Mouse (Mus musculus) thymus, adult 2 months (tissue): Measurements from ENCODE around the gene Mpi. TPM values are rescaled to one million over a fixed set of nuclear protein-coding genes. Genes with fewer than 3 reads are reported as not detected.

Source experiments
- DNase-seq: peaks from one replicate; pipeline ENCODE4 v3.0.0; 2021
- H3K27ac ChIP-seq: fragments of 200-500 bp; 2 replicates; pipeline ENCODE4 v1.5.1; 2012; ENCODE audit warnings: low read length, control low read depth; ENCODE audit not compliant: control insufficient read depth, insufficient read depth
- H3K27me3 ChIP-seq: fragments of 200-500 bp; 2 replicates; pipeline ENCODE4 v1.6.1; 2012; ENCODE audit warnings: mild to moderate bottlenecking, low read length, moderate library complexity, mixed read lengths; ENCODE audit not compliant: control insufficient read depth, insufficient read depth
- H3K36me3 ChIP-seq: fragments of 200-500 bp; 2 replicates; pipeline ENCODE4 v1.6.1; 2012; ENCODE audit warnings: mild to moderate bottlenecking, low read length, moderate library complexity; ENCODE audit not compliant: control insufficient read depth, insufficient read depth
- H3K4me1 ChIP-seq: fragments of 200-500 bp; replicated peaks from 2 replicates; pipeline ENCODE4 v1.6.1; 2012; ENCODE audit warnings: low read length; ENCODE audit not compliant: control insufficient read depth, insufficient read depth
- H3K4me3 ChIP-seq: fragments of 200-500 bp; 2 replicates; pipeline ENCODE4 v1.5.1; 2012; ENCODE audit warnings: mild to moderate bottlenecking, low read length, control low read depth, moderate library complexity; ENCODE audit not compliant: control insufficient read depth, insufficient read depth
- CTCF ChIP-seq: fragments of 200-500 bp; IDR thresholded peaks from 2 replicates; pipeline ENCODE4 v1.5.1; 2012; ENCODE audit warnings: mild to moderate bottlenecking, control low read depth, low read length, moderate library complexity, borderline replicate concordance; ENCODE audit not compliant: control insufficient read depth, poor library complexity, insufficient read depth; ENCODE audit errors: extremely low read depth
- POLR2A ChIP-seq: fragments of 200-500 bp; IDR thresholded peaks from 2 replicates; pipeline ENCODE4 v1.6.1; 2012; ENCODE audit warnings: mild to moderate bottlenecking, low read length, control low read depth, moderate library complexity; ENCODE audit not compliant: control insufficient read depth, poor library complexity, insufficient read depth; ENCODE audit errors: extremely low read depth
- WGBS: fragments of 180-500 bp; shearing (Covaris S2); methylation state at CpG from one replicate; pipeline ENCODE4 v1.1.7; 2018; 5-methylcytosine and 5-hydroxymethylcytosine counted together
- polyA plus RNA-seq: library from polyadenylated mRNA; depleted of rRNA; stranded (reverse); fragments of >200 nt; gene quantifications from 2 replicates; pipeline ENCODE4 v1.2.3, GENCODE M21; 2012; rRNA removed

The Mpi gene
- polyA plus RNA-seq, 1 experiment, result 54.3 TPM

- 17% methylated on average over 13 of the region's 13 CpGs for WGBS
- no peak for TF ChIP-seq POLR2A
- TF ChIP-seq CTCF, result no peak
- H3K4me1 ChIP-seq, result peaks cover 11% of the 10 kb centered on the region
- peaks cover 35% of the 10 kb centered on the region for H3K27me3 ChIP-seq
- H3K27ac ChIP-seq, result no peak overlapping the region
- H3K36me3 ChIP-seq, result no peaks in the 10 kb centered on the region
- H3K4me3 ChIP-seq, result no peak overlapping the region
- DNase-seq, result no peak
These were observed 51.1 kb downstream of the Mpi start for GRCm38 (mm10) chr9:57501452-57501851.

GRCm38 (mm10) chr9:57498536-57498935 lies 54.0 kb downstream of the Mpi start:
- Histone ChIP-seq H3K27me3 (peaks cover 16% of the 10 kb centered on the region), H3K27ac (no peak overlapping the region), H3K4me3 (no peak overlapping the region), H3K36me3 (no peaks in the 10 kb centered on the region), H3K4me1 (peaks cover 2% of the 10 kb centered on the region; the same call in 1 of the 2 replicates)
- no peak for DNase-seq
- TF ChIP-seq CTCF (no peak), POLR2A (no peak)
- 81% methylated on average over 7 of the region's 7 CpGs for WGBS

- H3K27me3 ChIP-seq, result peaks cover 6% of the 10 kb centered on the region
- DNase-seq, result no peak
- no peaks in the 10 kb centered on the region for H3K4me1 ChIP-seq
- TF ChIP-seq POLR2A, result no peak
- TF ChIP-seq CTCF, result no peak
- no peaks in the 10 kb centered on the region for H3K36me3 ChIP-seq
- WGBS, result 82% methylated on average over 5 of the region's 5 CpGs
- H3K4me3 ChIP-seq, result no peak overlapping the region
- H3K27ac ChIP-seq, result no peak overlapping the region
These were observed 55.3 kb downstream of the Mpi start for GRCm38 (mm10) chr9:57497236-57497635.

- Histone ChIP-seq H3K4me3 (no peak overlapping the region), H3K36me3 (no peaks in the 10 kb centered on the region), H3K27ac (no peak overlapping the region), H3K27me3 (peaks cover 2% of the 10 kb centered on the region; the same call in 1 of the 2 replicates), H3K4me1 (no peaks in the 10 kb centered on the region)
- DNase-seq, result no peak
- TF ChIP-seq CTCF (no peak), POLR2A (no peak)
These were observed 57.6 kb downstream of the Mpi start for GRCm38 (mm10) chr9:57494970-57495369.

Other genes with a start within 250 kb of the Mpi start
- 73.8 and 82.9 TPM in 2 replicates for gene Ppcdc, start 112.6 kb downstream of the Mpi start, polyA plus RNA-seq
- 9.3 and 12.1 TPM in 2 replicates for gene Scamp5, start 84.7 kb downstream of the Mpi start, polyA plus RNA-seq
- 0.26 and 0.75 TPM in 2 replicates for gene Rpp25, start 48.7 kb downstream of the Mpi start, polyA plus RNA-seq
- 376 and 397 TPM in 2 replicates for gene Cox5a, start 31.5 kb downstream of the Mpi start, polyA plus RNA-seq
- 9.8 and 10.4 TPM in 2 replicates for gene Fam219b, start 15.2 kb downstream of the Mpi start, polyA plus RNA-seq
- gene Scamp2, start 8.2 kb upstream of the Mpi start, polyA plus RNA-seq, result 117 and 134 TPM in 2 replicates
- 65.7 and 71.9 TPM in 2 replicates for gene Ulk3, start 36.7 kb upstream of the Mpi start, polyA plus RNA-seq
- 0.04 and 0.34 TPM in 2 replicates for gene Cplx3, start 53.5 kb upstream of the Mpi start, polyA plus RNA-seq
- gene Lman1l, start 68.0 kb upstream of the Mpi start, polyA plus RNA-seq, result 0.20 and 0.26 TPM in 2 replicates
- 245 and 301 TPM in 2 replicates for gene Csk, start 100.9 kb upstream of the Mpi start, polyA plus RNA-seq
- gene Cyp1a2, start 130.9 kb upstream of the Mpi start, polyA plus RNA-seq, result 1.1 and 2.5 TPM in 2 replicates
- 0.15 and 0.24 TPM in 2 replicates for gene Cyp1a1, start 135.2 kb upstream of the Mpi start, polyA plus RNA-seq
- gene Edc3, start 155.8 kb upstream of the Mpi start, polyA plus RNA-seq, result 31.4 and 31.7 TPM in 2 replicates
- 597 and 762 TPM in 2 replicates for gene Clk3, start 213.1 kb upstream of the Mpi start, polyA plus RNA-seq